ENCODE assay signal across 8 mouse cellular contexts in genomic region chr6:115135332-115135649, GRCm38 (mm10). TPM values are rescaled to one million over a fixed set of nuclear protein-coding genes. Genes with fewer than 3 reads are reported as not detected.
A peak's percentile ranks its signal among the peaks of the same experiment; 100 is the strongest.
DNase-seq lines count a peak whose midpoint lies in the region; ATAC-seq lines count a peak whose summit lies in the region.

No protein-coding gene starts in this region.

- no peaks in the 10 kb centered on the region; the same call in 1 of the 2 replicates for H3K4me1 ChIP-seq in neural tube, embryonic 11.5 days (ENCODE audit: control insufficient read depth, insufficient read depth, low read length)
- peaks cover 4% of the 10 kb centered on the region; the same call in 1 of the 2 replicates for H3K4me1 ChIP-seq in limb, embryonic 12.5 days (replicated peaks)
- peaks cover 11% of the 10 kb centered on the region for H3K4me1 ChIP-seq in stomach, embryonic 15.5 days

- peak overlapping the region; percentile 84 for H3K4me2 ChIP-seq in neural tube, embryonic 11.5 days (ENCODE audit: low read depth)
- peak overlapping the region; percentile 91 for H3K4me2 ChIP-seq in limb, embryonic 12.5 days
- H3K4me2 ChIP-seq in stomach, embryonic 15.5 days: peak overlapping the region; percentile 98

- ATAC-seq in neural tube, embryonic 11.5 days (ENCODE audit: insufficient read depth, low FRiP score, low TSS enrichment): peak; percentile 58; the same call in 1 of the 2 replicates
- ATAC-seq in limb, embryonic 12.5 days (ENCODE audit: insufficient number of reproducible peaks, insufficient read depth, low FRiP score, low TSS enrichment, low read depth): 0 out of 2 replicates have a peak, but pooled peaks have one; percentile 42
- no peak for ATAC-seq in stomach, embryonic 15.5 days (ENCODE audit: insufficient read depth, low FRiP score, low read depth)
- ATAC-seq in inflammation-experienced regulatory T-cells, adult 6 months: no peak

- peak overlapping the region; percentile 57 for H3K4me3 ChIP-seq in neural tube, embryonic 11.5 days (ENCODE audit: low read depth, low read length)
- H3K4me3 ChIP-seq in limb, embryonic 12.5 days (replicated peaks): peak overlapping the region; percentile 65
- peak overlapping the region; percentile 66 for H3K4me3 ChIP-seq in stomach, embryonic 15.5 days (replicated peaks)

- peaks cover 7% of the 10 kb centered on the region for H3K27me3 ChIP-seq in neural tube, embryonic 11.5 days (ENCODE audit: control insufficient read depth, insufficient read depth, low read length)
- peaks cover 53% of the 10 kb centered on the region for H3K27me3 ChIP-seq in limb, embryonic 12.5 days
- H3K27me3 ChIP-seq in stomach, embryonic 15.5 days (replicated peaks): peaks cover 22% of the 10 kb centered on the region

- no peak overlapping the region for H3K27ac ChIP-seq in neural tube, embryonic 11.5 days (ENCODE audit: low read depth, low read length)
- H3K27ac ChIP-seq in limb, embryonic 12.5 days: no peak overlapping the region
- no peak overlapping the region for H3K27ac ChIP-seq in stomach, embryonic 15.5 days

- DNase-seq in embryo, embryonic 10.5 days (ENCODE audit: low spot score): peak; percentile 17
- DNase-seq in embryo, embryonic 10 days (ENCODE audit: low spot score): no peak
- DNase-seq in neural tube, embryonic 11.5 days (ENCODE audit: low spot score): peak; percentile 15
- no peak for DNase-seq in neural tube, embryonic 10.5 days (ENCODE audit: extremely low spot score, low spot score)
- DNase-seq in adrenal gland, postnatal 14 days: no peak

- no peaks in the 10 kb centered on the region for H3K9me3 ChIP-seq in neural tube, embryonic 11.5 days (ENCODE audit: control insufficient read depth, low read length)
- no peaks in the 10 kb centered on the region for H3K9me3 ChIP-seq in limb, embryonic 12.5 days
- H3K9me3 ChIP-seq in stomach, embryonic 15.5 days: no peaks in the 10 kb centered on the region

- H3K36me3 ChIP-seq in neural tube, embryonic 11.5 days (ENCODE audit: control insufficient read depth, insufficient read depth, low read length): no peaks in the 10 kb centered on the region
- no peaks in the 10 kb centered on the region for H3K36me3 ChIP-seq in limb, embryonic 12.5 days
- H3K36me3 ChIP-seq in stomach, embryonic 15.5 days: no peaks in the 10 kb centered on the region

- 2% methylated on average over 27 of the region's 27 CpGs for WGBS in neural tube, embryonic 11.5 days
- WGBS in limb, embryonic 12.5 days: under 1% methylated on average over 27 of the region's 27 CpGs
- WGBS in stomach, embryonic 15.5 days: 3% methylated on average over 26 of the region's 27 CpGs

- peak overlapping the region; percentile 55 for H3K9ac ChIP-seq in neural tube, embryonic 11.5 days (ENCODE audit: low read length)
- peak overlapping the region; percentile 60 for H3K9ac ChIP-seq in limb, embryonic 12.5 days (replicated peaks)
- 0 out of 2 replicates have a peak overlapping the region, but pooled peaks have one; percentile 32 for H3K9ac ChIP-seq in stomach, embryonic 15.5 days

RNA-seq across cellular contexts. Expression of gene Syn2, which starts 0.6 kb away (rescaled TPM):
- 5.5 and 8.2 TPM in 2 replicates for polyA plus RNA-seq in neural tube, embryonic 11.5 days (2014; fragmentation: Nextera tagmentation; extraction: Ambion mirVana)
- polyA plus RNA-seq in limb, embryonic 12.5 days (2016; fragmentation: Nextera tagmentation; extraction: Ambion mirVana): 0.71 and 1.2 TPM in 2 replicates
- 3.1 and 4.0 TPM in 2 replicates for polyA plus RNA-seq in stomach, embryonic 15.5 days (2015; fragmentation: Nextera tagmentation; extraction: Ambion mirVana)
- total RNA-seq in adrenal gland, postnatal 14 days (2021): 18.9 and 32.4 TPM in 2 replicates
- not detected for polyA plus RNA-seq in inflammation-experienced regulatory T-cells, adult 6 months (2017; shearing (Covaris generic))

Comparison
In these comparisons a context has a peak if more than half of its experiments do, and no peak if none do; other contexts are left out.
1. DNase-seq: peak in embryo, embryonic 10.5 days (single experiment) and neural tube, embryonic 11.5 days (single experiment); none in embryo, embryonic 10 days (single experiment), neural tube, embryonic 10.5 days (single experiment) and adrenal gland, postnatal 14 days (single experiment).
2. ATAC-seq: peak in neural tube, embryonic 11.5 days (single experiment) and limb, embryonic 12.5 days (single experiment); none in stomach, embryonic 15.5 days (single experiment) and inflammation-experienced regulatory T-cells, adult 6 months (single experiment).
3. Peak in every context shown above with its lines, with median percentiles within 50 percentile points of each other: H3K4me2 ChIP-seq, H3K4me3 ChIP-seq and H3K9ac ChIP-seq.